Mouse (Mus musculus) duodenum, adult 2 months (tissue): ENCODE data around the gene Mgrn1. TPM values are rescaled to one million over a fixed set of nuclear protein-coding genes. Genes with fewer than 3 reads are reported as not detected.

ENCODE experiments used
- polyA plus RNA-seq: library from polyadenylated mRNA; depleted of rRNA; stranded (reverse); fragments of >200 nt; gene quantifications from 2 replicates; pipeline ENCODE4 v1.2.3, GENCODE M21; 2012; ENCODE audit warnings: low replicate concordance; rRNA removed

Mgrn1 gene
- 128 and 172 TPM in 2 replicates for polyA plus RNA-seq

DNA sequence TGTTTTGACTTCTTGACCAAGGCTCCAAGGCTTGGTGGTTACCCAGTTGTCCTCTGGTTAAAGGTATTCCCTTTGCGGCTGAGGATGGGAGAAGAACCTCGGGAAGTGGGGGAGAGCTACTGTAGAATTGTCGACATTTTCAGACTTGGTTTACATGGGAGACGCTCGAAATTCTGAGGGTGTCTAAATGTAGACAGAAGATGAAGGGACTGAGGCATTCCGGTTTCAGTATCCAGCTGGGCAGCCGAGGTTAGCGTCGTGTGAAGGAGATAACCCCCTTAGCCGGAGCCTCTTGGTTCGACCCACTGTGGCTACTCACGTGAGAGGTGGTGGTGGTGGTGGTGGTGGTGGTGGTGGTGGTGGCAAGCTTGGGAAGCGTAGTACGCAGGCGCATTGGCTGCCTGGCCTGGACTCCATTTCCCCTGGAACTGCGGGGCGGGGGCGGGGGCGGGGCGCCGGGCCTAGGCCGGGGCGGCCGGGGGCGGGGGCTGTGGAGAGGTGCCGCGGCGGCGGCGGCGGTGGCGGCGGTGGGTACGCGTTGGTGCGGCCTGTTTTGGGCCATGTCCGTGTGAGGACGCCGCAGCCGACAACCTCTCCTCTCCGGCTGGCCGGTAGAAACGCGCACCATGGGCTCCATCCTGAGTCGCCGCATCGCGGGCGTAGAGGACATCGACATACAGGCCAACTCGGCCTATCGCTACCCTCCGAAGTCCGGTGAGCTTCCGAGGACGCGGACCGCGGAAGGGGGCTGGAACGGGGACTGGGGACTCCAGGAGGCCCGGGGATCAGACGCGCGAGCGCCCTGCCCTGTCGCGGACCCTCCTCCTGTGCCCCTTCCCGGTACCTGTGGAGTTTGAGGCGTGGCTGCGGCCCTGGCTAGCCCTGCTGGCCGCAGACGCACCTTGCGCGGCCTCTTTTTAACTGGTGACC, at the start of gene Mgrn1:
Gene Mgrn1, plus strand, starts transcription at position 490 of the 930 bp plus-strand sequence.

GRCm38 (mm10) chr16:4880136-4880825, 5.8 kb upstream of the Mgrn1 start, which contains the start of gene Ubald1:
TSS of gene Ubald1 (minus strand) at chr16:4880315.

GRCm38 (mm10) chr16:4938461-4938860, 52.4 kb downstream of the Mgrn1 start, which contains the start of gene Nudt16l1:
TSS of gene Nudt16l1 (plus strand) at chr16:4938761.

GRCm38 (mm10) chr16:4963797-4964709, 78.0 kb downstream of the Mgrn1 start, which contains the start of gene Anks3:
TSS of gene Anks3 (minus strand) at chr16:4964205.

Other genes with a start within 250 kb of the Mgrn1 start
- 6.7 and 11.5 TPM in 2 replicates for gene Vasn, start 246.3 kb upstream of the Mgrn1 start, polyA plus RNA-seq
- 11.5 and 14.3 TPM in 2 replicates for gene Dnaja3, start 246.3 kb upstream of the Mgrn1 start, polyA plus RNA-seq
- 77.5 and 83.3 TPM in 2 replicates for gene Coro7, start 206.5 kb upstream of the Mgrn1 start, polyA plus RNA-seq
- gene Nmral1, start 166.9 kb upstream of the Mgrn1 start, polyA plus RNA-seq: 2.5 and 5.1 TPM in 2 replicates
- gene Hmox2, start 159.9 kb upstream of the Mgrn1 start, polyA plus RNA-seq: 19.9 and 20.9 TPM in 2 replicates
- 138 and 207 TPM in 2 replicates for gene Cdip1, start 96.0 kb upstream of the Mgrn1 start, polyA plus RNA-seq
- not detected in 2 replicates for gene 4930562C15Rik, start 50.8 kb upstream of the Mgrn1 start, polyA plus RNA-seq
- 34.9 and 38.2 TPM in 2 replicates for gene Ubald1, start 5.9 kb upstream of the Mgrn1 start, polyA plus RNA-seq
- gene Nudt16l1, start 52.5 kb downstream of the Mgrn1 start, polyA plus RNA-seq: 37.5 and 39.6 TPM in 2 replicates
- gene Anks3, start 78.0 kb downstream of the Mgrn1 start, polyA plus RNA-seq: 21.8 and 24.0 TPM in 2 replicates
- gene Sept12, start 111.6 kb downstream of the Mgrn1 start, polyA plus RNA-seq: not detected in 2 replicates
- gene Smim22, start 121.0 kb downstream of the Mgrn1 start, polyA plus RNA-seq: 205 and 527 TPM in 2 replicates
- gene Rogdi, start 127.3 kb downstream of the Mgrn1 start, polyA plus RNA-seq: 50.5 and 84.1 TPM in 2 replicates
- 33.0 and 46.5 TPM in 2 replicates for gene Glyr1, start 163.6 kb downstream of the Mgrn1 start, polyA plus RNA-seq
- 11.9 and 15.4 TPM in 2 replicates for gene Ubn1, start 163.8 kb downstream of the Mgrn1 start, polyA plus RNA-seq
- gene Ppl, start 246.2 kb downstream of the Mgrn1 start, polyA plus RNA-seq: 0.37 and 0.78 TPM in 2 replicates